Mouse (Mus musculus): ENCODE measurements at regions not wholly inside any gene's neighbourhood (a gene's known extent, or its start where the extent isn't known, plus 50 kb on each side); places are given as distances from the start of the nearest gene placed in this dataset.

DNA sequence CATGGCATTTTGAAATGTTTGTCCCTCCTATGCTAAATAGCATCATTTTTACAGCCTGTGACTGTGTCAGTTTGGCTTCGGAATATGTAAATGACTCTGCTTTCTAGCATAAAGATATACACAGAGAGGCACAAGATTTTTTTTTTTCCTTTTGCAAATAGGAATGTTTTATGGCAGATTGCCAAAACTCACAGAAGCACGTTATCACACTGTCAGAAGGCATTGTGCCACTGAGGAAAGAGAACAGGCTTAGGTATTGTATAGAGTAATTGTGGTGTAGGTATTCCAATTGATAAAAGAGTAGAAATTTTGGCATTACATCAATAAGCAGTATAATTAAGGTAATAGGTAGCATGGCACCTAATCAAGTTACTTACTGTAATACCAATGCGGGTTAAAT is 988.5 kb upstream of the Tenm2 start:
- H3K9ac ChIP-seq (replicated peaks; ENCODE audit: low read length) = no peak overlapping the region
- H3K4me2 ChIP-seq (ENCODE audit: low read depth, low read length) = no peak overlapping the region
- DNase-seq (ENCODE audit: low spot score) = peak; percentile 58
- no peaks in the 10 kb centered on the region for H3K4me1 ChIP-seq (ENCODE audit: insufficient read depth, low read length)
- TF ChIP-seq CTCF (IDR thresholded peaks at IDR 0.05; ENCODE audit: low read depth) = no peak
- 30% methylated on average over 3 of the region's 3 CpGs for WGBS
- ATAC-seq = no peak
- no peaks in the 10 kb centered on the region for H3K36me3 ChIP-seq (ENCODE audit: insufficient read depth, low read length)
- H3K27me3 ChIP-seq (ENCODE audit: insufficient read depth, low read length) = no peaks in the 10 kb centered on the region
- no peak overlapping the region for H3K4me3 ChIP-seq (ENCODE audit: low read length)
- no peaks in the 10 kb centered on the region for H3K9me3 ChIP-seq (ENCODE audit: low read length)
- H3K27ac ChIP-seq = no peak overlapping the region

- Histone ChIP-seq H3K4me1 (ENCODE audit: insufficient read depth, low read length) (no peaks in the 10 kb centered on the region), H3K4me3 (ENCODE audit: low read length) (no peak overlapping the region), H3K4me2 (ENCODE audit: low read depth, low read length) (no peak overlapping the region), H3K27me3 (ENCODE audit: insufficient read depth, low read length) (no peaks in the 10 kb centered on the region), H3K36me3 (ENCODE audit: insufficient read depth, low read length) (no peaks in the 10 kb centered on the region), H3K9me3 (ENCODE audit: low read length) (no peaks in the 10 kb centered on the region), H3K9ac (replicated peaks; ENCODE audit: low read length) (no peak overlapping the region), H3K27ac (no peak overlapping the region)
- DNase-seq (ENCODE audit: low spot score) = no peak
- ATAC-seq = no peak
- WGBS = 31% methylated on average over 2 of the region's 2 CpGs
- TF ChIP-seq CTCF (IDR thresholded peaks at IDR 0.05; ENCODE audit: low read depth) = no peak
These were observed 967.6 kb upstream of the Tenm2 start for GRCm38 (mm10) chr11:38203347-38203746.

DNA sequence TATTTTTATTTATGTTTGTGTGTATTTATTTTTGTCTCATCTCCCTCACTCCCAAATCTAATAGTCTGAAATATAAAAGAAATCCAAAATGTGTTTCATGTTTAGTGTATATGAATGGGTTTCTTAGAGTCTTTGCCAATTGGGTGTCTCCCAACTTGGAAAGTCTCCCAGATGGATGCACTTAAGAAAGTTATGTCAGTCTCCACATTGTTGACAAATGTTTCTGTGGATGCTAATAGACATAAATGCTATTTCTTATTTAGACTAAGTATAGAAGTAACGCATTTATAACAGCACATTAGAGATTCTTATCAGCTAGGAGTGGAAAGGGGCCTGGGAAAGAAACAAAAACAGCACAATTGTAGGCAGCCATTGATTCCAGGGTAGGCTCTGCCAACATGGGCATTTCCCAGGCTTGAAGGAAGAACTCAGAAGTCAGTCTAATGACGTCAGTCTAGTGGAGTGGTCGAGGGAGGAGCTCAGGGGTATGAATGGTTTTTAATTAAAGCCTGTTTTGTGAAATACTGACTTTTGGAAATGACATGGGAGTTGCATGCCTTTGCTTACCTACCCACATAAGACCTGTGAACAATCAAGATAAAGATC is 965.5 kb upstream of the Tenm2 start:
- DNase-seq (ENCODE audit: low spot score) (peak; percentile 25), ATAC-seq (no peak)
- TF ChIP-seq CTCF (IDR thresholded peaks at IDR 0.05; ENCODE audit: low read depth) = no peak
- Histone ChIP-seq H3K4me2 (ENCODE audit: low read depth, low read length) (no peak overlapping the region), H3K27ac (no peak overlapping the region), H3K36me3 (ENCODE audit: insufficient read depth, low read length) (no peaks in the 10 kb centered on the region), H3K27me3 (ENCODE audit: insufficient read depth, low read length) (no peaks in the 10 kb centered on the region), H3K4me1 (ENCODE audit: insufficient read depth, low read length) (no peaks in the 10 kb centered on the region), H3K4me3 (ENCODE audit: low read length) (no peak overlapping the region), H3K9ac (replicated peaks; ENCODE audit: low read length) (no peak overlapping the region), H3K9me3 (ENCODE audit: low read length) (no peaks in the 10 kb centered on the region)
- WGBS = 54% methylated on average over 3 of the region's 3 CpGs

DNA sequence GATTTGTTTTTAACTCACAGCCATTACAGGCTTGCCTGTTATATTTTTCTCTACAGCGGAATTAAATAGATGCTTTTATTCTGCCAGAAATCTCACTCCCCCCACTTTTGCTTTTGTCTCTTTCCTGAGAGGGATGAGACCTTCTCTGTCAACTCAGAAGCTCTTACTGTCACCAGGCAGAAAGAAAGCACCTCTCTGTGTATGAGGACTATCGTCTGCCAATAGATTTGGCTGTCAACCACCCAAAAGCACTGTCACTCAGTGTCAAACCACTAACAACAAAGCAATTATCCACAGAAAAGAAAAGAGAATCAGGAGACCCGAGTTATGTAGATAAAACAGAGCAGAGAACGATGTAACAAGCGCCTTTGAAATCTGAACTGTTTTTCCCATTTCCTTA is 958.0 kb upstream of the Tenm2 start:
- ATAC-seq (no peak), DNase-seq (ENCODE audit: low spot score) (no peak)
- no peak overlapping the region for H3K9ac ChIP-seq (replicated peaks; ENCODE audit: low read length)
- no peak overlapping the region for H3K27ac ChIP-seq
- no peaks in the 10 kb centered on the region for H3K27me3 ChIP-seq (ENCODE audit: insufficient read depth, low read length)
- no peak overlapping the region for H3K4me3 ChIP-seq (ENCODE audit: low read length)
- H3K9me3 ChIP-seq (ENCODE audit: low read length) = no peaks in the 10 kb centered on the region
- H3K4me2 ChIP-seq (ENCODE audit: low read depth, low read length) = no peak overlapping the region
- no peaks in the 10 kb centered on the region for H3K36me3 ChIP-seq (ENCODE audit: insufficient read depth, low read length)
- TF ChIP-seq CTCF (IDR thresholded peaks at IDR 0.05; ENCODE audit: low read depth) = no peak
- 39% methylated on average over 5 of the region's 5 CpGs for WGBS
- no peaks in the 10 kb centered on the region for H3K4me1 ChIP-seq (ENCODE audit: insufficient read depth, low read length)

- no peak overlapping the region for H3K4me2 ChIP-seq (ENCODE audit: low read depth, low read length)
- DNase-seq (ENCODE audit: low spot score) (peak; percentile 15), ATAC-seq (no peak)
- H3K4me1 ChIP-seq (ENCODE audit: insufficient read depth, low read length) = no peaks in the 10 kb centered on the region
- WGBS = 41% methylated on average over 2 of the region's 2 CpGs
- H3K9ac ChIP-seq (replicated peaks; ENCODE audit: low read length) = no peak overlapping the region
- no peaks in the 10 kb centered on the region for H3K36me3 ChIP-seq (ENCODE audit: insufficient read depth, low read length)
- no peak overlapping the region for H3K4me3 ChIP-seq (ENCODE audit: low read length)
- H3K27me3 ChIP-seq (ENCODE audit: insufficient read depth, low read length) = no peaks in the 10 kb centered on the region
- H3K27ac ChIP-seq = no peak overlapping the region
- no peak for TF ChIP-seq CTCF (IDR thresholded peaks at IDR 0.05; ENCODE audit: low read depth)
- no peaks in the 10 kb centered on the region for H3K9me3 ChIP-seq (ENCODE audit: low read length)
These were observed 956.3 kb upstream of the Tenm2 start for GRCm38 (mm10) chr11:38191895-38192547.

DNA sequence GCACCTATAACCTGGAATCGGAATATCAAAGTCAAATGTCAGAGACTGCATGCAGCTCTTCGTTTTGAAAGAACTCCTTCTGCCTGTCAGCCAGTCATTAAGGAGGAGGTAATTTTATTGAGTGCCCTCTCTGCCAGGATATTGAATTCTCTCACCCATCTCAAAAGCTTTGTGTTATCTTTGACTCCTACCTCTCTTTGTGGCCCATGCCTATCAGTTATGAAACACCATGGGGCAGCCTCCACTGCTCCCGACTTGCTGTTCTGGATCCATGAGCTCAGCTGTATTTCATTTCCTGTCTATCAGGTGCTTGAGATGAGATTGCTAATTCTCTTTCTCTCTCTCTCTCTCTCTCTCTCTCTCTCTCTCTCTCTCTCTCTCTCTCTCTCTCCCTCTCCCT is 955.7 kb upstream of the Tenm2 start:
- Histone ChIP-seq H3K4me1 (ENCODE audit: insufficient read depth, low read length) (no peaks in the 10 kb centered on the region), H3K4me2 (ENCODE audit: low read depth, low read length) (no peak overlapping the region), H3K36me3 (ENCODE audit: insufficient read depth, low read length) (no peaks in the 10 kb centered on the region), H3K27ac (no peak overlapping the region), H3K9ac (replicated peaks; ENCODE audit: low read length) (no peak overlapping the region), H3K4me3 (ENCODE audit: low read length) (no peak overlapping the region), H3K27me3 (ENCODE audit: insufficient read depth, low read length) (no peaks in the 10 kb centered on the region), H3K9me3 (ENCODE audit: low read length) (no peaks in the 10 kb centered on the region)
- WGBS = 39% methylated on average over 3 of the region's 3 CpGs
- DNase-seq (ENCODE audit: low spot score) (no peak), ATAC-seq (no peak)
- TF ChIP-seq CTCF (IDR thresholded peaks at IDR 0.05; ENCODE audit: low read depth) = no peak

DNA sequence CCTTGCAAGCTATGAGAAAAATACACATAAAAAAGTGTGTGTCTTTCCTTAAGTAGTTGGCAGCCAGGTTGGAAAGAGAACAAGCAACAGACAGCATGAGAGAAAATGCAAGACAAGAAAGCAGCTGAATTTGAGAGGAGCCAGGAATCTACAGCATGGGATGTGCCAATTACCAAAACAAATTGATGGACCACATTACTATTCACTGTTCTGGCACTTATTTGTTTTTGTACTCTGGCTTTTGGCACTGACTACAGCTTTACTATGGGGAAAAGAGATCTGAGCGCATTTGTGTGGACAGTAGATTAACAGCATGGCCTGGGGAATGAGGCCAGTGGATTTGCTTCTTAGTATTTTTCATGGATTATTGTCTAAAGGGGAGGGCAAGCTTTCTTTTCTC is 935.0 kb upstream of the Tenm2 start:
- 40% methylated on average over 1 of the region's 1 CpGs for WGBS
- ATAC-seq (no peak), DNase-seq (ENCODE audit: low spot score) (peak; percentile 61)
- Histone ChIP-seq H3K9me3 (ENCODE audit: low read length) (no peaks in the 10 kb centered on the region), H3K4me1 (ENCODE audit: insufficient read depth, low read length) (no peaks in the 10 kb centered on the region), H3K9ac (replicated peaks; ENCODE audit: low read length) (no peak overlapping the region), H3K27me3 (ENCODE audit: insufficient read depth, low read length) (no peaks in the 10 kb centered on the region), H3K36me3 (ENCODE audit: insufficient read depth, low read length) (no peaks in the 10 kb centered on the region), H3K4me2 (ENCODE audit: low read depth, low read length) (no peak overlapping the region), H3K4me3 (ENCODE audit: low read length) (no peak overlapping the region), H3K27ac (no peak overlapping the region)
- TF ChIP-seq CTCF (IDR thresholded peaks at IDR 0.05; ENCODE audit: low read depth) = no peak
